Mouse (Mus musculus) spleen, postnatal 36 days (tissue): ENCODE data around the gene Ccnd3.
A peak's percentile ranks its signal among the peaks of the same experiment; 100 is the strongest.
"Not testable (repeated sequence)": the region's sequence is repeated elsewhere in the genome, so short reads cannot be mapped to it uniquely, and the experiment has no call there.

ENCODE experiments used
- DNase-seq, 2 experiments: peaks; one replicate each; pipeline ENCODE4 v3.0.0; 2022; ENCODE audit warnings: low spot score in 2 of 2, mixed read lengths in 1 of 2

Gene Ccnd3

GRCm38 (mm10) chr17:47594183-47594968 lies 89.5 kb downstream of the Ccnd3 start:
- peak; percentile 43 to 61 for DNase-seq

GRCm38 (mm10) chr17:47594969-47595247 lies 90.1 kb downstream of the Ccnd3 start:
- no peak for DNase-seq

- DNase-seq = peak; percentile 46 to 66
Measured at GRCm38 (mm10) chr17:47595248-47596161, 90.7 kb downstream of the Ccnd3 start.

GRCm38 (mm10) chr17:47596162-47596838 lies 91.4 kb downstream of the Ccnd3 start:
- DNase-seq = no peak

GRCm38 (mm10) chr17:47596839-47597164 lies 92.0 kb downstream of the Ccnd3 start:
- DNase-seq = no peak

GRCm38 (mm10) chr17:47597261-47597660 lies 92.4 kb downstream of the Ccnd3 start:
- no peak for DNase-seq

GRCm38 (mm10) chr17:47597838-47598579 lies 93.2 kb downstream of the Ccnd3 start:
- DNase-seq = peak; percentile 73 to 83

- DNase-seq = not testable (repeated sequence)
Measured at GRCm38 (mm10) chr17:47598580-47599304, 93.9 kb downstream of the Ccnd3 start.

GRCm38 (mm10) chr17:47599511-47600297 lies 94.9 kb downstream of the Ccnd3 start:
- peak; percentile 52 to 64 for DNase-seq

- DNase-seq = no peak
Measured at GRCm38 (mm10) chr17:47600601-47601388, 95.9 kb downstream of the Ccnd3 start.

GRCm38 (mm10) chr17:47601389-47601755 lies 96.5 kb downstream of the Ccnd3 start:
- DNase-seq = no peak

GRCm38 (mm10) chr17:47602289-47602688 lies 97.4 kb downstream of the Ccnd3 start:
- DNase-seq = no peak

GRCm38 (mm10) chr17:47606220-47606619 lies 101.4 kb downstream of the Ccnd3 start:
- no peak for DNase-seq

- no peak for DNase-seq
Measured at GRCm38 (mm10) chr17:47609182-47609581, 104.3 kb downstream of the Ccnd3 start.

- DNase-seq = peak; percentile 94 to 96
Measured at GRCm38 (mm10) chr17:47610849-47611660, 106.2 kb downstream of the Ccnd3 start, which contains the start of the genes Bysl, Med20 and Gm20517. Gene Bysl (minus strand): TSS chr17:47611492. Gene Med20 (plus strand): TSS chr17:47611582. Gene Gm20517 (plus strand): TSS chr17:47611589.

GRCm38 (mm10) chr17:47611661-47611982 lies 106.8 kb downstream of the Ccnd3 start:
- no peak for DNase-seq

- no peak for DNase-seq
Measured at GRCm38 (mm10) chr17:47614018-47614417, 109.2 kb downstream of the Ccnd3 start.

- DNase-seq = no peak
Measured at GRCm38 (mm10) chr17:47616119-47616518, 111.3 kb downstream of the Ccnd3 start.

- DNase-seq = no peak
Measured at GRCm38 (mm10) chr17:47616652-47617051, 111.8 kb downstream of the Ccnd3 start.
